ENCODE assay signal across 8 mouse cellular contexts in genomic region chr10:91083393-91083927, GRCm38 (mm10). TPM values are rescaled to one million over a fixed set of nuclear protein-coding genes. Genes with fewer than 3 reads are reported as not detected.
DNase-seq lines count a peak whose midpoint lies in the region; ATAC-seq lines count a peak whose summit lies in the region.

No protein-coding gene starts in this region.

- no peaks in the 10 kb centered on the region for H3K27me3 ChIP-seq in heart, embryonic 14.5 days (ENCODE audit: control insufficient read depth, insufficient read depth, low read length)
- H3K27me3 ChIP-seq in megakaryocyte, embryonic 14.5 days (replicated peaks) = no peaks in the 10 kb centered on the region

- DNase-seq in heart, postnatal 4 days = no peak
- DNase-seq in MEL-GATA-1-ER (ENCODE audit: extremely low read depth, low read depth) = peak; percentile 47
- DNase-seq in forelimb bud, embryonic 11.5 days (ENCODE audit: low read depth, low spot score) = peak; percentile 32
- DNase-seq in adrenal gland, adult 2 months = no peak
- DNase-seq in right cerebral cortex, postnatal 25 days = no peak
- no peak for DNase-seq in adrenal gland, adult (ENCODE audit: inconsistent age in 2 of 2, low spot score in 1 of 2)

- peaks cover 0 to 8% of the 10 kb centered on the region in 2 experiments; a peak in 2 of 4 replicates for H3K4me1 ChIP-seq in heart, embryonic 14.5 days (ENCODE audit: control insufficient read depth in 2 of 2, insufficient read depth in 2 of 2, low read length in 2 of 2)
- peaks cover 20% of the 10 kb centered on the region for H3K4me1 ChIP-seq in megakaryocyte, embryonic 14.5 days

- 41% methylated on average over 12 of the region's 12 CpGs for WGBS in heart, embryonic 14.5 days

- H3K36me3 ChIP-seq in heart, embryonic 14.5 days (ENCODE audit: control insufficient read depth, insufficient read depth, low read length) = peaks cover 12% of the 10 kb centered on the region
- peaks cover 25% of the 10 kb centered on the region for H3K36me3 ChIP-seq in megakaryocyte, embryonic 14.5 days (replicated peaks; ENCODE audit: low read length)

- H3K4me2 ChIP-seq in heart, embryonic 14.5 days (ENCODE audit: low read length) = peak overlapping the region; percentile 88

- peak overlapping the region; percentile 90 for H3K9ac ChIP-seq in heart, embryonic 14.5 days (ENCODE audit: low read length)

- no peaks in the 10 kb centered on the region for H3K9me3 ChIP-seq in heart, embryonic 14.5 days (ENCODE audit: control insufficient read depth, low read length)
- H3K9me3 ChIP-seq in megakaryocyte, embryonic 14.5 days = no peaks in the 10 kb centered on the region

- peak overlapping the region; percentile 44 to 89 for H3K27ac ChIP-seq in heart, embryonic 14.5 days (replicated peaks in 1 of 2; ENCODE audit: control insufficient read depth in 1 of 2, insufficient read depth in 1 of 2, low read depth in 2 of 2, low read length in 2 of 2)

- peak overlapping the region; percentile 81 to 95 for H3K4me3 ChIP-seq in heart, embryonic 14.5 days (ENCODE audit: control insufficient read depth in 1 of 2, insufficient read depth in 1 of 2, low read depth in 1 of 2, low read length in 2 of 2)
- H3K4me3 ChIP-seq in megakaryocyte, embryonic 14.5 days (replicated peaks) = peak overlapping the region; percentile 96

- no peak for ATAC-seq in heart, embryonic 14.5 days (ENCODE audit: insufficient number of reproducible peaks, insufficient read depth, low FRiP score, low read depth)

RNA-seq across cellular contexts. Expression of gene Ikbip, which starts 0.7 kb away (rescaled TPM):
- 43.7 and 48.3 TPM in 2 replicates for polyA plus RNA-seq in heart, embryonic 14.5 days (2014; fragmentation: Nextera tagmentation; extraction: Ambion mirVana)
- 10 to 100 TPM; 25.2 to 25.3 TPM for total RNA-seq in heart, postnatal 4 days (2021)
- polyA plus RNA-seq in megakaryocyte, embryonic 14.5 days (2012; ENCODE audit: insufficient read depth, low replicate concordance) = 5.3 and 7.9 TPM in 2 replicates
- 10 to 100 TPM; 33.1 to 43.7 TPM for total RNA-seq in adrenal gland, adult 2 months (2021)
- polyA plus RNA-seq in adrenal gland, adult 2 months (2012; rRNA removed) = 1.2 and 2.2 TPM in 2 replicates

RNA-seq across cellular contexts. Expression of gene Apaf1, which starts 0.9 kb away (rescaled TPM):
- 17.3 and 19.2 TPM in 2 replicates for polyA plus RNA-seq in heart, embryonic 14.5 days (2014; fragmentation: Nextera tagmentation; extraction: Ambion mirVana)
- 10 to 100 TPM; 18.1 to 19.9 TPM for total RNA-seq in heart, postnatal 4 days (2021)
- 2.9 and 5.1 TPM in 2 replicates for polyA plus RNA-seq in megakaryocyte, embryonic 14.5 days (2012; ENCODE audit: insufficient read depth, low replicate concordance)
- 1 to 10 TPM; 3.5 to 8.3 TPM for total RNA-seq in adrenal gland, adult 2 months (2021)
- 2.9 and 3.3 TPM in 2 replicates for polyA plus RNA-seq in adrenal gland, adult 2 months (2012; rRNA removed)

RNA-seq across cellular contexts. Expression of gene Slc25a3, which starts 40.4 kb away (rescaled TPM):
- 1,147 and 1,166 TPM in 2 replicates for polyA plus RNA-seq in heart, embryonic 14.5 days (2014; fragmentation: Nextera tagmentation; extraction: Ambion mirVana)
- total RNA-seq in heart, postnatal 4 days (2021) = 1,000 to 10,000 TPM; 1,954 to 1,992 TPM
- polyA plus RNA-seq in megakaryocyte, embryonic 14.5 days (2012; ENCODE audit: insufficient read depth, low replicate concordance) = 253 and 281 TPM in 2 replicates
- total RNA-seq in adrenal gland, adult 2 months (2021) = 1,000 to 10,000 TPM; 1,193 to 1,310 TPM
- 1,760 and 3,093 TPM in 2 replicates for polyA plus RNA-seq in adrenal gland, adult 2 months (2012; rRNA removed)

Comparison
In these comparisons a context has a peak if more than half of its experiments do, and no peak if none do; other contexts are left out.
1. DNase-seq: peak in MEL-GATA-1-ER (single experiment) and forelimb bud, embryonic 11.5 days (single experiment); none in heart, postnatal 4 days (single experiment), adrenal gland, adult 2 months (single experiment), right cerebral cortex, postnatal 25 days (single experiment) and adrenal gland, adult (0 of 2).